Mouse (Mus musculus) hematopoietic stem cell, adult 5-6 weeks (primary cell): Measurements from ENCODE around the gene Rheb. TPM values are rescaled to one million over a fixed set of nuclear protein-coding genes. Genes with fewer than 3 reads are reported as not detected.
"Not testable (repeated sequence)": the region's sequence is repeated elsewhere in the genome, so short reads cannot be mapped to it uniquely, and the experiment has no call there.

Experiments used
- ATAC-seq, 2 experiments: fragments of 125-278 bp in 1 of 2; replicated peaks in 1 of 2; 2 replicates each; pipeline ENCODE4 v1.8.0; 2016 to 2017; ENCODE audit warnings: inconsistent platforms in 2 of 2, mild to moderate bottlenecking in 2 of 2, moderate number of reproducible peaks in 2 of 2, low read depth in 1 of 2, moderate TSS enrichment in 1 of 2; ENCODE audit not compliant: low FRiP score in 2 of 2, poor library complexity in 2 of 2, severe bottlenecking in 2 of 2, insufficient read depth in 1 of 2, low TSS enrichment in 1 of 2
- total RNA-seq: library from RNA; stranded (forward); fragments of 172-1452, 232-1000 nt; gene quantifications from 2 replicates; pipeline ENCODE4 v1.2.3, GENCODE M21; 2017

Rheb gene
- total RNA-seq, 1 experiment from 2014 or later, result 59.8 TPM

GRCm38 (mm10) chr5:24774549-24774948 lies 67.9 kb downstream of the Rheb start:
- not testable (repeated sequence) for ATAC-seq

DNA sequence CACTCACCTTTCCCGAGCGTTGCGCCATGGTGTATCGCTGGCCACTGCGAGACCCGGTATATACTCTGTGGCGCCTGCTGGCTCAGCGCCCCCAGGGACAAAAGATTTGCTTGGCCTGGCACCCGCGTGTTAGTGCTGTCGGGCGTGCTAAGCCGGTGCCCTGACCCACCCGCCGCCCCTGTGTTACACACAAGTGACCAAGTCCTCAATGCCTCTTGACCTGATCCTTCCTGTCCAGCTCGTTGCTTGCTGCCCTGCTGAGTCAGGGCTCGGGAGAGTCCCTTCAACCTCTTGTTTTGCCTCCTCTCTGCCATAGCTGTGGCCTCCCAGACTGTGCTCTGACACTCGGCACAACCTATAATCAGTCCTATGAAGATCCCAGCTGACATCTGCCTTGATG lies 84.6 kb downstream of the Rheb start, which contains the start of gene Crygn:
Gene Crygn (minus strand): TSS at position 193 of the 400 bp plus-strand sequence.
- no peak for ATAC-seq

- ATAC-seq, result no peak
These were observed 85.5 kb downstream of the Rheb start for GRCm38 (mm10) chr5:24756931-24757330.

Other genes with a start within 250 kb of the Rheb start
- gene Smarcd3, start 218.2 kb downstream of the Rheb start, total RNA-seq, result 0.40 and 0.94 TPM in 2 replicates
- 69.7 and 75.7 TPM in 2 replicates for gene Nub1, start 157.1 kb downstream of the Rheb start, total RNA-seq
- gene Wdr86, start 111.9 kb downstream of the Rheb start, total RNA-seq, result 0.30 and 1.5 TPM in 2 replicates
- gene Crygn, start 84.6 kb downstream of the Rheb start, total RNA-seq, result 22.8 TPM in 1 of 2 replicates, not detected in the other